Mouse (Mus musculus): ENCODE results near the gene Irf9.

DNA sequence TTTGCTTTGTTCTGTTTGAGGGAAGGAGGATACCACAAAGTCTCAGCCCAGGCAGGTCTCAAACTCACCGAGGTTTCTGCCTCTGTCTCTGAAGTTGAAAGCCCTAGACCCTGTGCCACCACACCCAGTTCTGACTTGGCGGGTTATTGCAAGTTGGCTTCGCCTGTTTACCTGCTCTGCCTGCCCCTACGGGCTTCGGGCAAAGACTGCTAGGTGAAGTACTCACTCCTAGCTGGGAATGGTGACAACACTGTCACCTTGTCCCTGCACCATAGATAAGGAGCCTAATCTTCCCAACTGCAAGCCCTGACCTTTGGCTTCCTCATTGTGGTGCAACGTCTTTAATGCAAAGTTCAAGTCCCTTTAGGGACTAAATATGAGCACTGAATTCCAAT is 17.8 kb upstream of the Irf9 start:
- TF ChIP-seq CTCF (IDR thresholded peaks at IDR 0.05; ENCODE audit: extremely low read depth, insufficient read depth, insufficient read length, insufficient replicate concordance) (no peak), POLR2A (IDR thresholded peaks at IDR 0.05; ENCODE audit: low read depth, low read length) (no peak)

Data from spleen, adult 2 months (tissue).